Mouse (Mus musculus): ENCODE data around the gene Fam168a. TPM values are rescaled to one million over a fixed set of nuclear protein-coding genes. Genes with fewer than 3 reads are reported as not detected.

The Fam168a gene
- total RNA-seq, 2 experiments from 2014 or later = 46.7 to 51.2 TPM

GRCm38 (mm10) chr7:100866675-100867074 lies 160.2 kb downstream of the Fam168a start:
- DNase-seq = peak; percentile 81

- DNase-seq = no peak
Measured at GRCm38 (mm10) chr7:100867561-100867960, 161.1 kb downstream of the Fam168a start.

- DNase-seq = no peak
Measured at GRCm38 (mm10) chr7:100868551-100868950, 162.1 kb downstream of the Fam168a start.

GRCm38 (mm10) chr7:100869877-100870629 lies 163.6 kb downstream of the Fam168a start:
- DNase-seq = no peak

GRCm38 (mm10) chr7:100871355-100871754 lies 164.9 kb downstream of the Fam168a start:
- DNase-seq = no peak

- peak; percentile 88 for DNase-seq
Measured at GRCm38 (mm10) chr7:100871892-100872291, 165.5 kb downstream of the Fam168a start.

- DNase-seq = no peak
Measured at GRCm38 (mm10) chr7:100873197-100873596, 166.8 kb downstream of the Fam168a start.

GRCm38 (mm10) chr7:100875822-100876221 lies 169.4 kb downstream of the Fam168a start:
- DNase-seq = no peak

- no peak for DNase-seq
Measured at GRCm38 (mm10) chr7:100876293-100876692, 169.9 kb downstream of the Fam168a start.

- DNase-seq = no peak
Measured at GRCm38 (mm10) chr7:100876771-100877170, 170.3 kb downstream of the Fam168a start.

- DNase-seq = peak; percentile 87
Measured at GRCm38 (mm10) chr7:100879595-100879994, 173.2 kb downstream of the Fam168a start.

GRCm38 (mm10) chr7:100881531-100881930 lies 175.1 kb downstream of the Fam168a start:
- DNase-seq = no peak

GRCm38 (mm10) chr7:100881950-100882349 lies 175.5 kb downstream of the Fam168a start:
- DNase-seq = no peak

- no peak for DNase-seq
Measured at GRCm38 (mm10) chr7:100884460-100884859, 178.0 kb downstream of the Fam168a start.

- DNase-seq = peak; percentile 79
Measured at GRCm38 (mm10) chr7:100886535-100886934, 180.1 kb downstream of the Fam168a start.

Small RNAs within 50 kb of the gene (microRNA-seq; reads per million reads assigned to microRNA genes)
- 224 reads per million, percentile 55 among the genes with 10 or more reads in this experiment for gene Mir3102

Other genes with a start within 250 kb of the Fam168a start
- gene Ucp3, start 233.6 kb upstream of the Fam168a start, total RNA-seq (2021) = 10 to 100 TPM; 34.9 to 45.2 TPM
- 100 to 1,000 TPM; 482 to 541 TPM for gene Ucp2, start 213.3 kb upstream of the Fam168a start, total RNA-seq (2021)
- gene Dnajb13, start 191.7 kb upstream of the Fam168a start, total RNA-seq (2021) = under 1 TPM in 1 of 2 experiments, not detected in 1; 0.30 TPM
- 10 to 100 TPM; 10.7 to 11.6 TPM for gene Coa4, start 169.6 kb upstream of the Fam168a start, total RNA-seq (2021)
- 10 to 100 TPM; 65.0 to 67.0 TPM for gene Rab6a, start 99.2 kb upstream of the Fam168a start, total RNA-seq (2021)
- 10 to 100 TPM; 62.5 to 73.7 TPM for gene Mrpl48, start 98.3 kb upstream of the Fam168a start, total RNA-seq (2021)
- gene Plekhb1, start 44.2 kb upstream of the Fam168a start, total RNA-seq (2021) = 1 to 10 TPM; 4.3 to 5.4 TPM
- 1 to 10 TPM; 2.8 to 6.7 TPM for gene Relt, start 156.8 kb downstream of the Fam168a start, total RNA-seq (2021)
- 10 to 100 TPM; 35.2 to 43.2 TPM for gene Arhgef17, start 225.5 kb downstream of the Fam168a start, total RNA-seq (2021)